Mouse (Mus musculus): Measurements from ENCODE around the gene Gm28047. TPM values are rescaled to one million over a fixed set of nuclear protein-coding genes. Genes with fewer than 3 reads are reported as not detected.

Gm28047 gene
- total RNA-seq, 2 experiments from 2014 or later, result not detected

DNA sequence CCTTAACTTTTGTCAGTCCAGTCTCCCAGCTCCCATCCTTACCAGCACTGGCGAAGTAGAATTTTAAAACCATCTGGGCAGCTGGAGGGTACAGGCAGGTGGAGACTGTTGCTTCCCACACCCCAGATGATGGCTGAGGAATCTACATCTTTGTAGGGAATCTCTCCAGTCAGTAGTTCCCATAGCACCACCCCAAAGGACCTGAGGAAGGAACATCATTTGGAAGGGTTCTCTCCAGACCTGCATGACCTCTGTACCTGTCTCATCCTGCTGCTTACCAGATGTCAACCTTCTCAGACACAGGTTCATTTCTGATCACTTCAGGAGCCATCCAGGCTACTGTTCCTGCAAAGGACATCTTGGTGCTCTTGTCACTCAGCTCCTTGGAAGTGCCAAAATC, 121.4 kb downstream of the Gm28047 start, which contains the start of gene Gm10337:
Gene Gm10337 (plus strand): TSS at position 276 of the 400 bp plus-strand sequence.
- ATAC-seq (replicated peaks; ENCODE audit: poor library complexity, severe bottlenecking), result no peak

DNA sequence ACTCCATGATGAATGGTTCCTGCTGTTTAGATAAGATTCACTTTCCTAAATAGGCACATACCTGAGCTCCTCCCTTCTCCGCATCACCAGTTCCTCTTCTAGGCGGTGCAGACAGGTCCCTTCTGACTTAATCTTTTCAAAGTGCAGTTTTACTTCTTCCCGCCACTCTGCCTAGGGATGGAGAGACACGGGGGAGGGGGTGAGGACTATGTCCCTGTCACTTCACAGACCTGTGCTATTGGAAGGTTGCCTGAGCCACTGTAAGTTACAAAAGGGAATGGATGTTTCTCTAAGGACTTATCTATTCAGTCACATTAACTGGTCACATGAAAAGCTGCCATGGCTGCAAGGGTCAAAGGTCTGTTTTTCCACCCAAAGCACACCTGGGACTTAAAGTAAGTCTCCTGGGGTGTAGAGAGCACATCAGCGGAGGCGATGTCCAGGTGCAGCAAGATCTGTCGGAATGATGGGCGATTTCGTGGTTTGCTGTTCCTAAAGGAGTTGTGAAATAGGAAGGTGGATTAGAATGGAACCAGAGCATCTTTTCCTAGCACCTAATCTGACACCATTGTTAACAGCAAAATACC, 122.5 kb downstream of the Gm28047 start:
- ATAC-seq (replicated peaks; ENCODE audit: poor library complexity, severe bottlenecking), result no peak

DNA sequence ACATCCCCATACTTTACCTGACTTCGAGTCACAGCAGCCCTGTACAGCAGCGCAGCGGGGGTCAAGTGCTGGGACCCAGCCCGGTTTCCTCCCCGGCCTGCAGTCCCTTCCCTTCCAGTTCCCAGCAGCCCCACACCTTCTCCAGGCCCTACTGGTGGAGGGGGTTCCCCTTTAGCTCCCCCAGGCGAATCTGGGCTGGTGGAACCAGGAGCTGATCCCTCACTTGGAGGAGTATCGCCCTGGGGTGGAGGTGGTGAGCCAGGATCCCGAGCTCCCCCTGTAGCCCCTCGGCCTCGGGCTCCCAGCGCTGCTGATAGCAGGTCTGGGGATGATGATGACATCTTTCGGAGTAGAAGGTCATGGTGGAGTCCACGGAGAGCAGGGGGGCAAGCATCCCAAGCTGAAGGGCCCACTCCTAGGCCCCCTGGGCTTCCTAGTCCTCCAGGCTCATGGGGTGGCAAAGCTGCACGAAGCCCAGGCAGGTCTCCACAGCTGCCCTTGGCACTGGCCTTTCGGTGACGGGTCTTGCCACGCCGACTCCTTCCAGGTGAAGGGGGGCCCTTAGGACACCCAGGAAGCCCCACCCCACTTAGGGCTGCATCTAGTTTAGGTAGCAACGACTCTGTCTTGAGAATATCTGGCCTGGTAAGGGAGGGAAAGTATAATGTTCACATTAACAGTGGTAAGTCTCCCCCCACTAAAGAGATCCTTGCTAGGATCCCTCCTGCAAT, 123.6 kb downstream of the Gm28047 start:
- ATAC-seq (replicated peaks; ENCODE audit: poor library complexity, severe bottlenecking), result no peak

DNA sequence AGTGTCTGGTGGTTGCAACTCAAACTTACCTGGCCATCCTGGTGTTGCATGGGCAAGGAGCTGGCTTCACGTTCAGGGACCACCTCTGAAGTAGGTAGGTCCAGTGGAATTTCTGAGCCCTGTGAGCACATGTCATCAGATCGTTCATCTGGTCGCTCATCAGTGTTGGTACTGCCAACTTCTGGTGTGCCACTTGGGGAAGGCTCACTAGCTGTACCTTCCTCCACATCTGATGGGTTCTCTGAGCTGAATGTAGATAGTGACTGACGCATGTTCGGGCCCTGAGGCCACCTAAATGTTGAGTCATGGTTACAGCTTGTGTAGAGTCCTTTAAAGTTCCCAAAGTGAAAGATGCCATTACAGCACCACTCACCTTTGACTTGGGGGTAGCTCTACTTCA, 124.4 kb downstream of the Gm28047 start:
- ATAC-seq (replicated peaks; ENCODE audit: poor library complexity, severe bottlenecking), result no peak

DNA sequence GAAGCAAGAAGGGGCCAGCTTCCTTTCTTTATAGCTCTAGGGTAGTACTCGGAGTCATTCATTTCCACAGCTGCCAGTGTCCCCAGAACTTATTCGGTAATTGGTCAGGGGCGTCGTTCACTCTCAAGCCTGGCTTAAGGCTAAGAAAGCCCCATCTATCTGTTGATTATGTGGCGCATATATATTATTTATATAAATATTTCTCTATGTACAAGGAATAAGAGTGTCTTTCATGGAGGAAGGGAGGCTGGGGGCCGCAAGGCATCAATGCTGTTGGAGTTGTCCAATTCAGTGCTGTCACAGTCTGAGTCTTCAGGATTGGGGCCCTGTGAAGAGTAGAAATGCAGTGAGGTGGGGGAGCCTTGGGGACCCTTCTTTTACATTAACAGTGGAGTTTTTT, 125.0 kb downstream of the Gm28047 start:
- no peak for ATAC-seq (replicated peaks; ENCODE audit: poor library complexity, severe bottlenecking)

DNA sequence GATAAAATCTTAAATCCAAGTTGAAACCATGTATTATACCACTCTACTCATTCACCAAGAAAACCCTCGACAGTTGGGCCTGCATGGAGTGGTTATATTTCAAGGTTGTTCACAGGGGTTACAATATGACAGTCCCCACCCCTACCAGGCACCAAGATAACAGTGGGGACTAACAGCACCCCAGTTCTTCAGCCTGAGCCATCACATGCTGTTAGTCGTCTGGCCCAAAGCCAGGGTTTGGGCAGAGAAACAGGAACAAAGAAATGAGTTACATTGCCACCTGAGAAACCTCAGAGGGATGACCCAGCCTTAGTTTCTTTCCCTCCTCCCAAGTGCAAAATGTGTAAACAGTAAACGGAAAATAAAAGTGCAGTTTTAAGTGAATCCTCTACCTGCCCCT, 125.5 kb downstream of the Gm28047 start:
- peak; percentile 27 for ATAC-seq (replicated peaks; ENCODE audit: poor library complexity, severe bottlenecking)

DNA sequence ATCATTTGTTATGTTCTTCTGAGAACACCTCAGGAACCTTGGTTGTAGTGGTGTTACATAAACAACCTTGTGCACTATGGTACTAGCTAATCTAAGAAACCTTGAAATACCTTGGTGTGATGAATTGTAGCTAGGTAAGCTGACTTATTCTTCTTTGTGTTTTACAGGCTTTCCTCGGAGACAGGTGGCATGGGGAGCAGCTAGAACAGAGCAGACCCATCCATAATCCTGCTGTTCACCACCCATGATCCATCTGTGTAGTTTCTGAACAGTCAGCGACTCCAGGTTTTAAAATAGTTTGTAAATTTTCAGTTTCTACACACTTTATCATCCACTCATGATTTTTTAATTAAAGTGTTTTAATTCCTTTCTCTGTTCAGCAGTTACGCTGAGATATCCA, 126.5 kb downstream of the Gm28047 start:
- no peak for ATAC-seq (replicated peaks; ENCODE audit: poor library complexity, severe bottlenecking)

DNA sequence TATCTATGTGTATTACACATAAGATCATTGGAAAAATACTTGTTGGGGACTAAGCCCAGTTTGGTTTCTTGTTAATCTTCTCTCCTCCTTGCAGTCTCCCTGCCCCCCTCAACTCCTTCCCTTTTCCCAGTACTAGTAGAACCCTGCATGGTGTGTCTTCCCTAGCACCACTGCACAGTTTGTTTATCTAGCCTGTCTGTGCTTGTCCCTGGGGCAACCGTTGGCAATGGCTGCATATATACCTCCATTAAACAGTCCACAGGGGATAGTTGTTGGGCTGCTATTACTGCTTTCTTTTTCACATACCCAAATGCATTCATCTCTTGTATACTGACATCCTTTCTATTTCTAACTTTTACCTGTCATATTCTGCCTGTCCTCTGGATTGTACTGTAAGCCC, 137.2 kb downstream of the Gm28047 start:
- ATAC-seq (replicated peaks; ENCODE audit: poor library complexity, severe bottlenecking), result no peak

DNA sequence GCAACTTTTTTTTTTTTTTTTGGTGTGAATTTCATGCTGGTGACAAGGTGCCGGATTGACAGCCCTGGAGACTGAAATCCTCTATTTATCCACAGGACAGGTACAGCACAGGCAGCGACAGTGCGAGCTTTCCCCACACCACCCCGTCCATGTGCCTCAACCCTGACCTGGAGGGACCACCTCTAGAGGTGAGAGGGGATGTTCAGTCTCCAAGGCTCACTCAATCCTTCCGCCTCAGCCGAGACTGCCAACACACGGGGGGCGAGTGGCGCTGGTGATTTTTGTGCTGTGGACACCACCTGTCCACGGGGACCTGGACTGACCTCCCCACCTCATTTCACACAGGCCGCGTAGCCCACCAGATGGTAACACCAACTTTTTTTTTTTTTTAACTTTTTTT, 139.0 kb downstream of the Gm28047 start:
- ATAC-seq (replicated peaks; ENCODE audit: poor library complexity, severe bottlenecking), result no peak

DNA sequence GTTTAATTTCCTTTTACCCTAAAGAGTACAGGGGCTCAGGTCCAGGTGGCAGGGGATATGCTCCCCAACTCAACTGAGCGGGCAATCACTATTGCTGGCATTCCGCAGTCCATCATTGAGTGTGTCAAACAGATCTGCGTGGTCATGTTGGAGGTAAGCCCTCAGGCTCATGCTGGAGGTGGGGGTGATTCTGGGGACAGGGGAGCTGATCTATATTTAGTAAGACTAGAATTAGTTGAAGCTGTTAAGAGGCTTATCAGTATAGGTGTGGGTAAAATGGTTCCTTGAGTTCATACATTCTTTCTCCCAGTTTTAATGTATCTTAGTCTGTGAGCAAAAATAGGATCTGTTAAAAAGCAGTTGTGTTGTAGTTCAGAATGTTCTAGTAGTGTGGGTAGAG, 141.7 kb downstream of the Gm28047 start:
- ATAC-seq (replicated peaks; ENCODE audit: poor library complexity, severe bottlenecking), result no peak

DNA sequence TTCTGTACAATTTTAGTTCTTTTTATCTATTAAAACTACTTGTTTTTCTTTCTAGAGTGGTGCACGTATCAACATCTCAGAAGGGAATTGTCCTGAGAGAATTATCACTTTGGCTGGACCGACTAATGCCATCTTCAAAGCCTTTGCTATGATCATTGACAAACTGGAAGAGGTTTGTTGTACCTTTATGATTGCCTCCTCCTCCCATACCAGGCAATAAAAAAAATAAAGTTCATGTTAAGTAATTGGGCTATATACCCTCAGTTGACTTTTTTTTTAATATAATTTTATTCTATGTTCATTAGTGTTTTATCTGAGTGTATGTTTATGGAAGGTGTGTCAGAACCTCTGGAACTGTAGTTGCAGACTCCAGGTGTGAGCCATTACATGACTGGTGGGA, 150.3 kb downstream of the Gm28047 start:
- ATAC-seq (replicated peaks; ENCODE audit: poor library complexity, severe bottlenecking), result no peak

Other genes with a start within 250 kb of the Gm28047 start
- 59.6 and 71.6 TPM in 2 replicates for gene Sp1, start 218.9 kb downstream of the Gm28047 start, total RNA-seq (2014; fragmentation: Nextera tagmentation)
- 52.0 and 56.1 TPM in 2 replicates for gene Sp1, start 218.9 kb downstream of the Gm28047 start, total RNA-seq (2017)
- not detected in 2 replicates for gene Amhr2, start 179.7 kb downstream of the Gm28047 start, total RNA-seq (2014; fragmentation: Nextera tagmentation)
- gene Amhr2, start 179.7 kb downstream of the Gm28047 start, total RNA-seq (2017), result not detected in 2 replicates
- gene Prr13, start 166.0 kb downstream of the Gm28047 start, total RNA-seq (2014; fragmentation: Nextera tagmentation), result 75.2 and 97.2 TPM in 2 replicates
- 35.4 and 53.4 TPM in 2 replicates for gene Prr13, start 166.0 kb downstream of the Gm28047 start, total RNA-seq (2017)
- gene Pcbp2, start 154.5 kb downstream of the Gm28047 start, total RNA-seq (2014; fragmentation: Nextera tagmentation), result 731 and 799 TPM in 2 replicates
- gene Pcbp2, start 154.5 kb downstream of the Gm28047 start, total RNA-seq (2017), result 213 and 218 TPM in 2 replicates
- 7.7 TPM in 1 of 2 replicates, not detected in the other for gene Gm10337, start 121.3 kb downstream of the Gm28047 start, total RNA-seq (2014; fragmentation: Nextera tagmentation)
- not detected in 2 replicates for gene Gm10337, start 121.3 kb downstream of the Gm28047 start, total RNA-seq (2017)
- 0.38 TPM in 1 of 2 replicates, not detected in the other for gene Map3k12, start 108.0 kb downstream of the Gm28047 start, total RNA-seq (2014; fragmentation: Nextera tagmentation)
- 0.26 and 0.60 TPM in 2 replicates for gene Map3k12, start 108.0 kb downstream of the Gm28047 start, total RNA-seq (2017)
- 29.4 and 36.3 TPM in 2 replicates for gene Tarbp2, start 106.9 kb downstream of the Gm28047 start, total RNA-seq (2014; fragmentation: Nextera tagmentation)
- 18.7 and 20.0 TPM in 2 replicates for gene Tarbp2, start 106.9 kb downstream of the Gm28047 start, total RNA-seq (2017)
- 12.9 and 19.4 TPM in 2 replicates for gene Npff, start 100.1 kb downstream of the Gm28047 start, total RNA-seq (2014; fragmentation: Nextera tagmentation)
- 2.4 TPM in 1 of 2 replicates, not detected in the other for gene Npff, start 100.1 kb downstream of the Gm28047 start, total RNA-seq (2017)
- gene Atf7, start 397 bp upstream of the Gm28047 start, total RNA-seq (2014; fragmentation: Nextera tagmentation), result 124 and 212 TPM in 2 replicates
- 43.1 and 60.2 TPM in 2 replicates for gene Atf7, start 397 bp upstream of the Gm28047 start, total RNA-seq (2017)
- gene Atp5g2, start 47.3 kb upstream of the Gm28047 start, total RNA-seq (2014; fragmentation: Nextera tagmentation), result 69.8 and 122 TPM in 2 replicates
- 83.4 and 95.4 TPM in 2 replicates for gene Atp5g2, start 47.3 kb upstream of the Gm28047 start, total RNA-seq (2017)
- gene Calcoco1, start 97.1 kb upstream of the Gm28047 start, total RNA-seq (2014; fragmentation: Nextera tagmentation), result 10.8 and 19.3 TPM in 2 replicates
- 5.1 and 12.2 TPM in 2 replicates for gene Calcoco1, start 97.1 kb upstream of the Gm28047 start, total RNA-seq (2017)